ENCODE assay signal across 9 mouse cellular contexts in genomic region chr2:71542816-71543301, GRCm38 (mm10). TPM values are rescaled to one million over a fixed set of nuclear protein-coding genes. Genes with fewer than 3 reads are reported as not detected.
DNase-seq lines count a peak whose midpoint lies in the region; ATAC-seq and TF ChIP-seq lines count a peak whose summit lies in the region.
"Had no signal": no experiment of that assay in that cellular context is flagged by ENCODE, and none has a peak within 500 bp of the region (broad histone marks: within the 10 kb centered on the region; RNA-seq: fewer than 3 reads in every experiment).

No protein-coding gene starts in this region.

- peak; percentile 68 for TF ChIP-seq POLR2A in myocyte (IDR thresholded peaks at IDR 0.05; ENCODE audit: insufficient read length, low read depth)

- no peak overlapping the region for H3ac ChIP-seq in myocyte (ENCODE audit: control insufficient read depth, insufficient read length)

- H3K36me3 ChIP-seq in G1E (replicated peaks) (no peaks in the 10 kb centered on the region), myocyte (ENCODE audit: control insufficient read depth, insufficient read depth) (no peaks in the 10 kb centered on the region)
- no peaks in the 10 kb centered on the region for H3K36me3 ChIP-seq in kidney, postnatal 0 days (ENCODE audit: insufficient read depth, low read length)

- peak overlapping the region; percentile 27 for H3K4me2 ChIP-seq in kidney, postnatal 0 days (ENCODE audit: low read length)
- peak overlapping the region; percentile 99 for H3K4me2 ChIP-seq in myocyte (ENCODE audit: low read depth)

- ATAC-seq in CD4-positive, CD25-positive, alpha-beta regulatory T cell, adult 4 months, result no peak
- ATAC-seq in G1E (ENCODE audit: extremely low read depth, insufficient number of reproducible peaks, low FRiP score, poor library complexity, severe bottlenecking), result no peak
- ATAC-seq in kidney, postnatal 0 days (replicated peaks; ENCODE audit: low FRiP score, low read depth), result peak; percentile 71; the same call in 1 of the 2 replicates

- H3K27ac ChIP-seq in kidney, postnatal 0 days, result no peak overlapping the region

- TF ChIP-seq CTCF in G1E (IDR thresholded peaks at IDR 0.05; ENCODE audit: low read depth, low read length), result no peak
- no peak for TF ChIP-seq CTCF in kidney, postnatal 0 days (IDR thresholded peaks at IDR 0.05; ENCODE audit: low read depth)

- peaks cover 5% of the 10 kb centered on the region for H3K79me2 ChIP-seq in myocyte (ENCODE audit: control insufficient read depth, insufficient read depth)

- under 1% methylated on average over 29 of the region's 30 CpGs for WGBS in kidney, postnatal 0 days

- H3K9ac ChIP-seq in kidney, postnatal 0 days (ENCODE audit: low read depth, low read length), result no peak overlapping the region

- DNase-seq in CD4-positive, CD25-positive, alpha-beta regulatory T cell, adult 2 months (ENCODE audit: low read depth, low spot score), result peak; percentile 20
- no peak for DNase-seq in G1E (ENCODE audit: low spot score)
- DNase-seq in fibroblast of lung, adult 2 months (ENCODE audit: low read depth), result peak; percentile 82
- DNase-seq in kidney, postnatal 0 days (ENCODE audit: low spot score), result no peak
- no peak for DNase-seq in layer of hippocampus, adult 11-12 months (ENCODE audit: low spot score)
- DNase-seq in gastrocnemius, postnatal 10 days, result no peak

- H3K4me3 ChIP-seq in G1E (ENCODE audit: low read depth, low read length) (peak overlapping the region; percentile 64; the same call in 1 of the 2 replicates), myocyte (peak overlapping the region; percentile 59)
- H3K4me3 ChIP-seq in kidney, postnatal 0 days (replicated peaks; ENCODE audit: low read depth, low read length), result peak overlapping the region; percentile 13; the same call in 1 of the 2 replicates

- H3K27me3 ChIP-seq in G1E (ENCODE audit: insufficient read depth, low read length) (peaks cover 90% of the 10 kb centered on the region), myocyte (ENCODE audit: control insufficient read depth, insufficient read depth, insufficient read length) (no peaks in the 10 kb centered on the region)
- peaks cover 80% of the 10 kb centered on the region for H3K27me3 ChIP-seq in kidney, postnatal 0 days (ENCODE audit: insufficient read depth, low read length)

- H3K4me1 ChIP-seq in G1E (ENCODE audit: insufficient read depth, low read depth, low read length), result peaks cover 55% of the 10 kb centered on the region
- H3K4me1 ChIP-seq in kidney, postnatal 0 days (replicated peaks; ENCODE audit: insufficient read depth, low read length), result peaks cover 20% of the 10 kb centered on the region; the same call in 1 of the 2 replicates

- peaks cover 22% of the 10 kb centered on the region for H3K9me3 ChIP-seq in G1E (replicated peaks)
- no peaks in the 10 kb centered on the region for H3K9me3 ChIP-seq in kidney, postnatal 0 days (replicated peaks; ENCODE audit: low read length)

TF ChIP-seq in myocyte, 11 proteins besides CTCF, POLR2A, EP300 and RAD21:
- TF ChIP-seq TCF12 (IDR thresholded peaks at IDR 0.05; ENCODE audit: insufficient read depth, poor library complexity, severe bottlenecking) (no peak), MAX (IDR thresholded peaks at IDR 0.05; ENCODE audit: low read depth) (no peak), POLR2AphosphoS2 (IDR thresholded peaks at IDR 0.05; ENCODE audit: insufficient read length, low read depth) (peak; percentile 64), SRF (IDR thresholded peaks at IDR 0.05; ENCODE audit: control insufficient read depth, insufficient read length, low read depth) (no peak), MYOD1 (IDR thresholded peaks at IDR 0.05; ENCODE audit: control insufficient read depth in 1 of 3, insufficient read length in 2 of 3, low read depth in 2 of 3) (peak in 1 of 3 experiments; percentile 3), REST (IDR thresholded peaks at IDR 0.05; ENCODE audit: insufficient read depth, insufficient read length) (no peak), CEBPB (IDR thresholded peaks at IDR 0.05; ENCODE audit: insufficient read depth, poor library complexity, severe bottlenecking) (no peak), E2F4 (IDR thresholded peaks at IDR 0.05; ENCODE audit: insufficient read depth) (no peak), MYOG (IDR thresholded peaks at IDR 0.05; ENCODE audit: control insufficient read depth in 1 of 3, insufficient read depth in 1 of 3, insufficient read length in 2 of 3, low read depth in 2 of 3) (no peak)

RNA-seq across cellular contexts. Expression of gene Dlx2, which starts 3.7 kb away (rescaled TPM):
- polyA plus RNA-seq in CD4-positive, CD25-positive, alpha-beta regulatory T cell, adult 4 months (2017; shearing (Covaris generic)), result not detected
- total RNA-seq in G1E (2014; fragmentation: Nextera tagmentation), result not detected in 2 replicates
- not detected in 2 replicates for total RNA-seq in G1E (2017)
- polyA plus RNA-seq in G1E (2012), result not detected in 2 replicates
- not detected in 2 replicates for polyA plus RNA-seq in kidney, postnatal 0 days (2015; fragmentation: Nextera tagmentation; extraction: Ambion mirVana)
- 1.7 TPM for polyA plus RNA-seq in myocyte (2012; fragmentation: generic; extraction: Trizol)
- under 1 TPM in 1 of 2 experiments, not detected in 1; 0.09 TPM for total RNA-seq in gastrocnemius, postnatal 10 days (2021)
- polyA plus RNA-seq: gonadal fat pad, adult 2 months had no signal

RNA-seq across cellular contexts. Expression of gene Dlx1, which starts 14.9 kb away (rescaled TPM):
- polyA plus RNA-seq in CD4-positive, CD25-positive, alpha-beta regulatory T cell, adult 4 months (2017; shearing (Covaris generic)), result not detected
- total RNA-seq in G1E (2014; fragmentation: Nextera tagmentation) (2.8 and 3.0 TPM in 2 replicates), G1E (2017) (0.41 and 0.98 TPM in 2 replicates)
- polyA plus RNA-seq in G1E (2012) (2.4 and 3.4 TPM in 2 replicates), myocyte (2012; fragmentation: generic; extraction: Trizol) (0.64 TPM)
- not detected in 2 replicates for polyA plus RNA-seq in kidney, postnatal 0 days (2015; fragmentation: Nextera tagmentation; extraction: Ambion mirVana)
- under 1 TPM; 0.23 to 0.54 TPM for total RNA-seq in gastrocnemius, postnatal 10 days (2021)
- polyA plus RNA-seq: gonadal fat pad, adult 2 months had no signal

Comparison
In these comparisons a context has a peak if more than half of its experiments do, and no peak if none do; other contexts are left out.
1. DNase-seq: peak in CD4-positive, CD25-positive, alpha-beta regulatory T cell, adult 2 months (single experiment) and fibroblast of lung, adult 2 months (single experiment); none in G1E (single experiment), kidney, postnatal 0 days (single experiment), layer of hippocampus, adult 11-12 months (single experiment) and gastrocnemius, postnatal 10 days (single experiment).
2. H3K4me3 ChIP-seq: peak in every context shown above with its lines; median percentile 64 in G1E; 59 in myocyte; 13 in kidney, postnatal 0 days.